Comparison of ENCODE assay signal across 8 mouse cellular contexts in genomic region chr17:25221821-25222503, GRCm38 (mm10). TPM values are rescaled to one million over a fixed set of nuclear protein-coding genes. Genes with fewer than 3 reads are reported as not detected.
DNase-seq lines count a peak whose midpoint lies in the region; ATAC-seq and TF ChIP-seq lines count a peak whose summit lies in the region.

No protein-coding gene starts in this region.

- WGBS in heart, embryonic 12.5 days, result 2% methylated on average over 15 of the region's 30 CpGs
- under 1% methylated on average over 20 of the region's 30 CpGs for WGBS in kidney, embryonic 16.5 days
- WGBS in neural tube, embryonic 14.5 days, result 3% methylated on average over 20 of the region's 30 CpGs

- peak overlapping the region; percentile 92 for H3K4me2 ChIP-seq in heart, embryonic 12.5 days
- peak overlapping the region; percentile 79 for H3K4me2 ChIP-seq in kidney, embryonic 16.5 days (replicated peaks; ENCODE audit: low read depth, low read length)
- peak overlapping the region; percentile 61 for H3K4me2 ChIP-seq in neural tube, embryonic 14.5 days (ENCODE audit: low read depth, low read length)

- in situ Hi-C loops in Patski (cut with MboI; ENCODE audit: low pct_unique_long_range_greater_than_20kb), result no loop called here

- CTCF ChIA-PET in Patski (lab: Charles Lee), result interaction anchor here (1.1 kb wide), 1 partner anchor 207 kb away, joined by 3 read pairs; the partner anchor contains the start of gene Cramp1l

- peak; percentile 57 for DNase-seq in 3T3-L1 (ENCODE audit: low read depth, low spot score)
- no peak for DNase-seq in Patski (ENCODE audit: low read depth, low spot score)
- peak; percentile 81 to 92 for DNase-seq in cerebellum, postnatal 14 days
- DNase-seq in lung, adult 18-20 months, result peak; percentile 67 to 77
- peak; percentile 82 for DNase-seq in thymus, postnatal 25 days

- 0 out of 2 replicates have a peak overlapping the region, but pooled peaks have one; percentile 35 for H3K27ac ChIP-seq in heart, embryonic 12.5 days (ENCODE audit: poor library complexity, severe bottlenecking)
- peak overlapping the region; percentile 39; the same call in 1 of the 2 replicates for H3K27ac ChIP-seq in kidney, embryonic 16.5 days (ENCODE audit: low read length)
- peak overlapping the region; percentile 44; the same call in 1 of the 2 replicates for H3K27ac ChIP-seq in neural tube, embryonic 14.5 days (ENCODE audit: low read depth, low read length)

- POLR2A ChIA-PET in Patski (lab: Charles Lee), result no interaction called here

- ATAC-seq in Patski, result peak; percentile 15
- peak; percentile 86 for ATAC-seq in heart, embryonic 12.5 days (ENCODE audit: insufficient number of reproducible peaks, low FRiP score)
- ATAC-seq in kidney, embryonic 16.5 days (ENCODE audit: low FRiP score, low TSS enrichment), result peak; percentile 89
- ATAC-seq in neural tube, embryonic 14.5 days (ENCODE audit: low read depth), result peak; percentile 90

- peaks cover 16% of the 10 kb centered on the region for H3K4me1 ChIP-seq in heart, embryonic 12.5 days (replicated peaks)
- peaks cover 9% of the 10 kb centered on the region for H3K4me1 ChIP-seq in kidney, embryonic 16.5 days (ENCODE audit: insufficient read depth, low read length)
- H3K4me1 ChIP-seq in neural tube, embryonic 14.5 days (ENCODE audit: control insufficient read depth, insufficient read depth, low read length), result peaks cover 6% of the 10 kb centered on the region; the same call in 1 of the 2 replicates

- H3K27me3 ChIP-seq in Patski, result no peaks in the 10 kb centered on the region
- H3K27me3 ChIP-seq in heart, embryonic 12.5 days (replicated peaks), result no peaks in the 10 kb centered on the region
- H3K27me3 ChIP-seq in kidney, embryonic 16.5 days (ENCODE audit: insufficient read depth, low read length), result no peaks in the 10 kb centered on the region
- no peaks in the 10 kb centered on the region for H3K27me3 ChIP-seq in neural tube, embryonic 14.5 days (ENCODE audit: control insufficient read depth, insufficient read depth, low read length)

- H3K9me3 ChIP-seq in heart, embryonic 12.5 days (replicated peaks), result no peaks in the 10 kb centered on the region
- no peaks in the 10 kb centered on the region for H3K9me3 ChIP-seq in kidney, embryonic 16.5 days (ENCODE audit: low read length)
- H3K9me3 ChIP-seq in neural tube, embryonic 14.5 days (ENCODE audit: control insufficient read depth, low read length), result no peaks in the 10 kb centered on the region

- TF ChIP-seq CTCF in Patski (IDR thresholded peaks at IDR 0.05), result no peak

- H3K9ac ChIP-seq in heart, embryonic 12.5 days, result peak overlapping the region; percentile 72
- peak overlapping the region; percentile 63 for H3K9ac ChIP-seq in kidney, embryonic 16.5 days (replicated peaks; ENCODE audit: low read length)
- peak overlapping the region; percentile 48; the same call in 1 of the 2 replicates for H3K9ac ChIP-seq in neural tube, embryonic 14.5 days (replicated peaks; ENCODE audit: low read depth, low read length)

- H3K36me3 ChIP-seq in heart, embryonic 12.5 days, result peaks cover 36% of the 10 kb centered on the region
- H3K36me3 ChIP-seq in kidney, embryonic 16.5 days (ENCODE audit: insufficient read depth, low read length), result peaks cover 16% of the 10 kb centered on the region; the same call in 1 of the 2 replicates
- peaks cover 18% of the 10 kb centered on the region; the same call in 1 of the 2 replicates for H3K36me3 ChIP-seq in neural tube, embryonic 14.5 days (ENCODE audit: control insufficient read depth, insufficient read depth, low read length)

- H3K4me3 ChIP-seq in heart, embryonic 12.5 days, result peak overlapping the region; percentile 56
- H3K4me3 ChIP-seq in kidney, embryonic 16.5 days (ENCODE audit: low read length), result peak overlapping the region; percentile 52
- H3K4me3 ChIP-seq in neural tube, embryonic 14.5 days (ENCODE audit: low read depth, low read length), result peak overlapping the region; percentile 32

RNA-seq across cellular contexts. Expression of gene Gnptg, which starts 18.0 kb away (rescaled TPM):
- 43.1 TPM for polyA plus RNA-seq in Patski (2021)
- 25.0 TPM in 2 replicates for polyA plus RNA-seq in heart, embryonic 12.5 days (2016; fragmentation: Nextera tagmentation; extraction: Ambion mirVana)
- polyA plus RNA-seq in kidney, embryonic 16.5 days (2015; fragmentation: Nextera tagmentation; extraction: Ambion mirVana), result 51.2 and 56.6 TPM in 2 replicates
- polyA plus RNA-seq in neural tube, embryonic 14.5 days (2014; fragmentation: Nextera tagmentation; extraction: Ambion mirVana), result 88.4 and 110 TPM in 2 replicates

RNA-seq across cellular contexts. Expression of gene Tsr3, which starts 18.0 kb away (rescaled TPM):
- 40.6 TPM for polyA plus RNA-seq in Patski (2021)
- 33.3 and 34.1 TPM in 2 replicates for polyA plus RNA-seq in heart, embryonic 12.5 days (2016; fragmentation: Nextera tagmentation; extraction: Ambion mirVana)
- polyA plus RNA-seq in kidney, embryonic 16.5 days (2015; fragmentation: Nextera tagmentation; extraction: Ambion mirVana), result 49.7 and 51.6 TPM in 2 replicates
- 56.4 and 57.1 TPM in 2 replicates for polyA plus RNA-seq in neural tube, embryonic 14.5 days (2014; fragmentation: Nextera tagmentation; extraction: Ambion mirVana)

RNA-seq across cellular contexts. Expression of gene Unkl, which starts 33.8 kb away (rescaled TPM):
- polyA plus RNA-seq in Patski (2021), result 9.8 TPM
- polyA plus RNA-seq in heart, embryonic 12.5 days (2016; fragmentation: Nextera tagmentation; extraction: Ambion mirVana), result 5.1 and 6.3 TPM in 2 replicates
- polyA plus RNA-seq in kidney, embryonic 16.5 days (2015; fragmentation: Nextera tagmentation; extraction: Ambion mirVana), result 10.4 and 10.9 TPM in 2 replicates
- 9.1 and 10.9 TPM in 2 replicates for polyA plus RNA-seq in neural tube, embryonic 14.5 days (2014; fragmentation: Nextera tagmentation; extraction: Ambion mirVana)

RNA-seq across cellular contexts. Expression of gene Baiap3, which starts 34.2 kb away (rescaled TPM):
- polyA plus RNA-seq in Patski (2021), result 0.12 TPM
- 0.18 and 0.42 TPM in 2 replicates for polyA plus RNA-seq in heart, embryonic 12.5 days (2016; fragmentation: Nextera tagmentation; extraction: Ambion mirVana)
- 2.0 and 2.3 TPM in 2 replicates for polyA plus RNA-seq in kidney, embryonic 16.5 days (2015; fragmentation: Nextera tagmentation; extraction: Ambion mirVana)
- 5.8 and 7.1 TPM in 2 replicates for polyA plus RNA-seq in neural tube, embryonic 14.5 days (2014; fragmentation: Nextera tagmentation; extraction: Ambion mirVana)

RNA-seq across cellular contexts. Expression of gene BC003965, which starts 37.6 kb away (rescaled TPM):
- 14.8 TPM for polyA plus RNA-seq in Patski (2021)
- 25.1 and 25.9 TPM in 2 replicates for polyA plus RNA-seq in heart, embryonic 12.5 days (2016; fragmentation: Nextera tagmentation; extraction: Ambion mirVana)
- polyA plus RNA-seq in kidney, embryonic 16.5 days (2015; fragmentation: Nextera tagmentation; extraction: Ambion mirVana), result 34.4 and 35.6 TPM in 2 replicates
- 31.9 and 33.9 TPM in 2 replicates for polyA plus RNA-seq in neural tube, embryonic 14.5 days (2014; fragmentation: Nextera tagmentation; extraction: Ambion mirVana)

Comparison
In these comparisons a context has a peak if more than half of its experiments do, and no peak if none do; other contexts are left out.
1. ATAC-seq: peak in every context shown above with its lines; median percentile 90 in neural tube, embryonic 14.5 days; 89 in kidney, embryonic 16.5 days; 86 in heart, embryonic 12.5 days; 15 in Patski.